ENCODE assay signal across 43 mouse cellular contexts in genomic region chr7:143868874-143869273, GRCm38 (mm10). TPM values are rescaled to one million over a fixed set of nuclear protein-coding genes. Genes with fewer than 3 reads are reported as not detected.
"Had no signal": no experiment of that assay in that cellular context is flagged by ENCODE, and none has a peak within 500 bp of the region (broad histone marks: within the 10 kb centered on the region; RNA-seq: fewer than 3 reads in every experiment).

No protein-coding gene starts in this region.

- H3K4me3 ChIP-seq: gastrocnemius, adult 2 months; heart, embryonic 10.5 days; heart, embryonic 12.5 days; hindbrain, embryonic 10.5 days; hindbrain, embryonic 12.5 days; intestine, embryonic 15.5 days; kidney, embryonic 15.5 days; limb, embryonic 13.5 days; limb, embryonic 15.5 days; liver, embryonic 12.5 days had no signal

- H3K4me1 ChIP-seq: heart, embryonic 10.5 days; heart, embryonic 12.5 days; hindbrain, embryonic 10.5 days; hindbrain, embryonic 12.5 days; intestine, embryonic 15.5 days; kidney, embryonic 15.5 days; limb, embryonic 13.5 days; limb, embryonic 15.5 days; liver, embryonic 12.5 days had no signal

- H3K9me3 ChIP-seq: heart, embryonic 10.5 days; intestine, embryonic 15.5 days; kidney, embryonic 15.5 days; liver, embryonic 12.5 days had no signal

- DNase-seq: gastrocnemius, adult 2 months; gastrocnemius, postnatal 10 days; gastrocnemius, postnatal 25 days; heart, postnatal 10 days; heart, postnatal 4 days; kidney, adult 2 months; kidney, adult 9 months; kidney, postnatal 14 days; kidney, postnatal 36 days; layer of hippocampus, adult 9-11 months; layer of hippocampus, postnatal 36 days; left cerebral cortex, postnatal 4 days had no signal

- H3K36me3 ChIP-seq: heart, embryonic 10.5 days; heart, embryonic 12.5 days; hindbrain, embryonic 10.5 days; hindbrain, embryonic 12.5 days; intestine, embryonic 15.5 days; kidney, embryonic 15.5 days; limb, embryonic 13.5 days; limb, embryonic 15.5 days; liver, embryonic 12.5 days had no signal

- H3K27me3 ChIP-seq: heart, embryonic 12.5 days; hindbrain, embryonic 12.5 days; intestine, embryonic 15.5 days; kidney, embryonic 15.5 days; limb, embryonic 13.5 days; limb, embryonic 15.5 days; liver, embryonic 12.5 days had no signal

- ATAC-seq: hindbrain, embryonic 16.5 days; inflammation-experienced regulatory T-cells, adult 6 months; intestine, embryonic 15.5 days; intestine, postnatal 0 days; liver, embryonic 12.5 days had no signal

RNA-seq across cellular contexts. Expression of gene Gm498, which starts 2.2 kb away (rescaled TPM):
- total RNA-seq: gastrocnemius, adult 2 months; gastrocnemius, postnatal 10 days; gastrocnemius, postnatal 25 days; gastrocnemius, postnatal 4 days; granulocyte monocyte progenitor cell, adult 5-6 weeks; heart, adult 8-10 months; heart, postnatal 10 days; heart, postnatal 25 days; heart, postnatal 4 days; layer of hippocampus, adult 18-20 months; layer of hippocampus, adult 8-10 months; layer of hippocampus, postnatal 14 days; layer of hippocampus, postnatal 36 days; left cerebral cortex, adult 18-20 months; left cerebral cortex, adult 8-10 months; left cerebral cortex, postnatal 10 days; left cerebral cortex, postnatal 25 days; left cerebral cortex, postnatal 4 days; liver, adult 2 months had no signal
- polyA plus RNA-seq: heart, embryonic 10.5 days; heart, embryonic 12.5 days; heart, embryonic 14.5 days; heart, embryonic 16.5 days; hindbrain, embryonic 10.5 days; hindbrain, embryonic 12.5 days; hindbrain, embryonic 14.5 days; hindbrain, embryonic 16.5 days; inflammation-experienced regulatory T-cells, adult 6 months; intestine, embryonic 15.5 days; intestine, postnatal 0 days; kidney, adult 2 months; kidney, embryonic 15.5 days; kidney, postnatal 0 days; large intestine, adult 2 months; limb, embryonic 11.5 days; limb, embryonic 13.5 days; limb, embryonic 15.5 days; liver, adult 2 months; liver, embryonic 12.5 days; liver, embryonic 14.5 days had no signal
